Mouse (Mus musculus) neural tube, embryonic 15.5 days (tissue): Measurements from ENCODE around the gene Fkbp10. TPM values are rescaled to one million over a fixed set of nuclear protein-coding genes. Genes with fewer than 3 reads are reported as not detected.

ENCODE experiments used
- ATAC-seq: fragments of 200-750 bp; cut with Nextera tagmentation; 2 replicates; pipeline ENCODE4 v1.8.0; 2017; ENCODE audit warnings: mild to moderate bottlenecking, moderate TSS enrichment, moderate library complexity; ENCODE audit not compliant: low FRiP score
- H3K27ac ChIP-seq: fragments of 300-500 bp; sonication (generic); replicated peaks from 2 replicates; pipeline ENCODE4 v1.5.1; 2015; ENCODE audit warnings: mild to moderate bottlenecking, inconsistent platforms
- H3K27me3 ChIP-seq: fragments of 300-500 bp; sonication (generic); replicated peaks from 2 replicates; pipeline ENCODE4 v1.6.1; 2015; ENCODE audit warnings: inconsistent platforms
- H3K36me3 ChIP-seq: fragments of 300-500 bp; sonication (generic); 2 replicates; pipeline ENCODE4 v1.6.1; 2015; ENCODE audit warnings: inconsistent platforms
- H3K4me1 ChIP-seq: fragments of 300-500 bp; sonication (generic); 2 replicates; pipeline ENCODE4 v1.6.1; 2015; ENCODE audit warnings: inconsistent platforms
- H3K4me2 ChIP-seq: fragments of 300-500 bp; sonication (generic); 2 replicates; pipeline ENCODE4 v1.6.1; 2015; ENCODE audit warnings: inconsistent platforms, mild to moderate bottlenecking, moderate library complexity
- H3K4me3 ChIP-seq: fragments of 300-500 bp; sonication (generic); replicated peaks from 2 replicates; pipeline ENCODE4 v1.5.1; 2015; ENCODE audit warnings: mild to moderate bottlenecking, inconsistent platforms
- H3K9ac ChIP-seq: fragments of 300-500 bp; sonication (generic); replicated peaks from 2 replicates; pipeline ENCODE4 v1.6.1; 2015; ENCODE audit warnings: mild to moderate bottlenecking, inconsistent platforms
- H3K9me3 ChIP-seq: fragments of 300-500 bp; sonication (generic); replicated peaks from 2 replicates; pipeline ENCODE4 v1.6.1; 2016; ENCODE audit warnings: inconsistent platforms
- WGBS: fragments of 180-500 bp; shearing (Covaris S2); methylation state at CpG from one replicate; pipeline ENCODE4 v1.1.7; 2015; ENCODE audit warnings: mixed read lengths; 5-methylcytosine and 5-hydroxymethylcytosine counted together
- polyA plus RNA-seq: library from polyadenylated mRNA; unstranded; fragments of >200 nt; fragmentation: Nextera tagmentation; extraction: Ambion mirVana; gene quantifications from 2 replicates; pipeline ENCODE4 v1.2.1, GENCODE M21; 2015

Gene Fkbp10
- 29.8 and 38.9 TPM in 2 replicates for polyA plus RNA-seq

DNA sequence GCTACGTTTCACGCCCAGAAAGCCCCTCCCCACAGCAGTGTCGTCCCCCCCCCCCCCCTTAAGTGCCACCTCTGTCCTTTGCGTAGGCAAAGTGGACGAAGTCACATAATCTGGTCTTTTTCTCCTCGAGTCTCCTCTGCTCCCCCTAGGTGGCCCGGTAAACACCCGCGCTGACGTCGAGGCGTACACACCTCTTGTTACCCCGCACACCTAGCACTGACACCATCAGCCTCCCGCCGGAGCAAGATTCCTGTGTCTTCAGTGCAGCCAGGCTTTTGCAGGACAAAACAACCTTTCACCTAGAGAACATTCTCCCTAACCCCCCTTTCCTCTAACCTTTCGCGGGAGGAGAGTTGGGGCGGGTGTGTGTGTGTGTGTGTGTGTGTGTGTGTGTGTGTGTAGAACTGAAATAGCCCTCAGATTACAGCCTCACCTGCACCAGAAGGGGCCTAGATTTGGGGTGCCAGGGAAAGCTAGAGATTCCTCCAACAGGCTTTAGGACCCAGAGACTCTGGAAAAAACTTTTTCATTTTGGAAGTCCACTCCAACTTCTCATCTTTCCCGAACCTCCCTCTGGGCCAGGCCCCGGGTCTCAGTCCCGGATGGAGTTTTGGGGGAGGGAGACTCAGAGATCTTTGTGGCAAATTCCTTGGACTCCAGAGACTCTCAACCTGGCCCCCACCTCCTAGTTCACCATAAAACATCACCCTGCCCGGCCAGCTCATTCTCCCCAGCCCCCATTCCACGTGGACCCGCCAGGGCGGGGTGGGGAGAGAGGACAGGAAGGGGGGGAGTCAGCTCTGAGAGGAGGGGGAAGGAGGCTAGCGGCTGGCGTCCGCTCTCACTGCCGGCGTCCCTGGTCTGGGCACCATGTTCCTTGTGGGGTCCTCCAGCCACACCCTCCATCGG is at the start of gene Fkbp10:
TSS of gene Fkbp10 (plus strand) at position 784 of the 909 bp plus-strand sequence.
- peak within 1 kb of the TSS; percentile 76 for H3K9ac ChIP-seq
- H3K27ac ChIP-seq: peak within 1 kb of the TSS; percentile 86
- H3K9me3 ChIP-seq: no peaks in the 10 kb centered on the region
- H3K4me2 ChIP-seq: peak within 1 kb of the TSS; percentile 70
- peaks cover 20% of the 10 kb centered on the region for H3K27me3 ChIP-seq
- H3K4me1 ChIP-seq: peaks cover 40% of the 10 kb centered on the region
- H3K36me3 ChIP-seq: no peaks in the 10 kb centered on the region; the same call in 1 of the 2 replicates
- H3K4me3 ChIP-seq: peak within 1 kb of the TSS; percentile 66
- under 1% methylated on average over 31 of the region's 31 CpGs for WGBS
- peak; percentile 60 for ATAC-seq

DNA sequence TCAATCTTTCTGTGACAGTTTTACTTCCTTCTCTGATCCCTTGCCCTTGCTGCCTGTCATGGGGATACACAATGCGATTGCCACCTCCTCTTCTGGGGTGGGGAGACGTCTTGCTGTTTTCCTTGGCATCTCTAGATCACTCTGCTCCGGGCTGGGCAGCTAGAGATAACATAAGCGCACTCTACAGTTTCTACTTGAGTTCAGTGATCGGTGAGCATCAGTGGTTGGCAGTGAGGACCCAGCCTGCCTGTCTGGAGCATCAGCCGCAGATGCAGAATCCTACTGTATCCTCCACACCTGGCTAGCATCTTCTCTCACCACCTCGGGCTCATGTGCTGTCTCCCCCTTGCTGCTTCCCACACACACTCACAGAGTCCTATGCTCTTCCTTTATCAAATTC is 46.4 kb upstream of the Fkbp10 start:
- Histone ChIP-seq H3K27ac (no peak overlapping the region), H3K4me1 (no peaks in the 10 kb centered on the region), H3K9me3 (no peaks in the 10 kb centered on the region), H3K36me3 (peaks cover 25% of the 10 kb centered on the region), H3K9ac (no peak overlapping the region), H3K27me3 (no peaks in the 10 kb centered on the region), H3K4me2 (no peak overlapping the region), H3K4me3 (no peak overlapping the region)
- WGBS: 67% methylated on average over 7 of the region's 7 CpGs
- no peak for ATAC-seq

GRCm38 (mm10) chr11:100369822-100370221 is 45.7 kb upstream of the Fkbp10 start:
- no peak for ATAC-seq

GRCm38 (mm10) chr11:100371981-100372558 is 43.4 kb upstream of the Fkbp10 start:
- H3K27ac ChIP-seq: no peak overlapping the region
- no peaks in the 10 kb centered on the region for H3K9me3 ChIP-seq
- H3K4me3 ChIP-seq: no peak overlapping the region
- H3K9ac ChIP-seq: no peak overlapping the region
- H3K27me3 ChIP-seq: no peaks in the 10 kb centered on the region
- H3K4me2 ChIP-seq: no peak overlapping the region
- WGBS: 66% methylated on average over 7 of the region's 8 CpGs
- no peak for ATAC-seq
- peaks cover 44% of the 10 kb centered on the region for H3K36me3 ChIP-seq
- no peaks in the 10 kb centered on the region for H3K4me1 ChIP-seq

More at GRCm38 (mm10) chr11:100369822-100370221, 45.7 kb upstream of the Fkbp10 start:
- no peaks in the 10 kb centered on the region for H3K4me1 ChIP-seq
- H3K9me3 ChIP-seq: no peaks in the 10 kb centered on the region
- H3K4me2 ChIP-seq: no peak overlapping the region
- H3K36me3 ChIP-seq: peaks cover 28% of the 10 kb centered on the region
- WGBS: 88% methylated on average over 8 of the region's 8 CpGs
- H3K9ac ChIP-seq: no peak overlapping the region
- no peak overlapping the region for H3K4me3 ChIP-seq
- no peaks in the 10 kb centered on the region for H3K27me3 ChIP-seq
- no peak overlapping the region for H3K27ac ChIP-seq

DNA sequence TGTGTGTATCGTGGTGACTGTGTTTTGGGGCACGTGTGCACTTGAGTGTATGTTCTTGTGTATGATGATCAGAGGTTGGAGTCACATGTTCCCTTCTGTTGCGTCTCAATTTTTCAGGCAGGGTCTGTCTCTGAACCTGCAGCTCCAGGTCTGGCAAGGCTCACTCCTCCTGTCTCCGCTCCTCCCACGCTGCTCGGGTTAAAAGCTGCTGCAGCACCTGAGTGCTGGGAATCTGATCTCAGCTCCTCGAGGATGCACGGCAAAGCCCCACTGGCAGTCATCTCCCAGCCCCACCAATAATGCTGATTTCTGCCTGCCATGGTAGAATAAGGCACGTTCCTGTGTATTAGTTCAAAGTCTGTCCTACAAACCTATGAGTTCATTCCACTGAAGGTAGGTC is 40.4 kb upstream of the Fkbp10 start:
- H3K4me3 ChIP-seq: no peak overlapping the region
- H3K9me3 ChIP-seq: no peaks in the 10 kb centered on the region
- H3K9ac ChIP-seq: no peak overlapping the region
- H3K36me3 ChIP-seq: peaks cover 64% of the 10 kb centered on the region
- H3K4me2 ChIP-seq: no peak overlapping the region
- H3K4me1 ChIP-seq: no peaks in the 10 kb centered on the region
- 92% methylated on average over 9 of the region's 9 CpGs for WGBS
- ATAC-seq: no peak
- no peaks in the 10 kb centered on the region for H3K27me3 ChIP-seq
- no peak overlapping the region for H3K27ac ChIP-seq

DNA sequence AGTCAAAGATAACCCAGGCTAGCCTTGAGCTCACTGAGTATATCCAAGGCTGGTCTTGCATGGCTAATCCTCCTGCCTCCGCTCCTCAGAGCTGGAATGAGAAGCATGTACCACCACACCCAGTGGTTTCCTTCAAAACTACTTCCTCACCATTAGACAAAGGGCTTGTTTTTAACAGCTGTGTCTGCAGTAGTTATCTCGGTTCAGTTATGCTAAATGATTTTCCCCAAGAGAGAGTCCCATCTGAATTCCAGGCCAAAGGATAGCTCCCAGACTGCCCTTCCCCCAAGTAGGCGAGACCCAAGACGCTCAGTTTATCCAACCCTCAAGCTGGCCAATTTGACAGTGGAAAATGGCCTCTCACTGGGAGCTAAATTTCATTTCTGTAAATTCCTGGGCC is 39.5 kb upstream of the Fkbp10 start:
- Histone ChIP-seq H3K27ac (no peak overlapping the region), H3K36me3 (peaks cover 66% of the 10 kb centered on the region), H3K4me1 (no peaks in the 10 kb centered on the region), H3K9me3 (no peaks in the 10 kb centered on the region), H3K9ac (no peak overlapping the region), H3K4me3 (no peak overlapping the region), H3K4me2 (no peak overlapping the region), H3K27me3 (no peaks in the 10 kb centered on the region)
- ATAC-seq: no peak
- WGBS: 62% methylated on average over 4 of the region's 4 CpGs

GRCm38 (mm10) chr11:100376746-100377389 is 38.6 kb upstream of the Fkbp10 start:
- H3K9ac ChIP-seq: no peak overlapping the region
- H3K36me3 ChIP-seq: peaks cover 66% of the 10 kb centered on the region
- ATAC-seq: no peak
- no peak overlapping the region for H3K4me3 ChIP-seq
- H3K4me2 ChIP-seq: no peak overlapping the region
- no peak overlapping the region for H3K27ac ChIP-seq
- no peaks in the 10 kb centered on the region for H3K27me3 ChIP-seq
- H3K9me3 ChIP-seq: no peaks in the 10 kb centered on the region
- WGBS: 92% methylated on average over 21 of the region's 21 CpGs
- no peaks in the 10 kb centered on the region for H3K4me1 ChIP-seq

GRCm38 (mm10) chr11:100377989-100378388 is 37.5 kb upstream of the Fkbp10 start:
- Histone ChIP-seq H3K27ac (no peak overlapping the region), H3K4me3 (no peak overlapping the region), H3K4me2 (no peak overlapping the region), H3K36me3 (peaks cover 76% of the 10 kb centered on the region), H3K9me3 (no peaks in the 10 kb centered on the region), H3K4me1 (no peaks in the 10 kb centered on the region), H3K27me3 (no peaks in the 10 kb centered on the region), H3K9ac (no peak overlapping the region)
- ATAC-seq: no peak
- WGBS: 96% methylated on average over 14 of the region's 14 CpGs

- Histone ChIP-seq H3K4me1 (no peaks in the 10 kb centered on the region), H3K27ac (no peak overlapping the region), H3K9me3 (no peaks in the 10 kb centered on the region), H3K36me3 (peaks cover 77% of the 10 kb centered on the region), H3K27me3 (no peaks in the 10 kb centered on the region), H3K4me2 (no peak overlapping the region), H3K4me3 (no peak overlapping the region), H3K9ac (no peak overlapping the region)
- no peak for ATAC-seq
- WGBS: 93% methylated on average over 5 of the region's 5 CpGs
These were observed 37.1 kb upstream of the Fkbp10 start for GRCm38 (mm10) chr11:100378446-100378845.

- Histone ChIP-seq H3K27ac (no peak overlapping the region), H3K9ac (no peak overlapping the region), H3K4me2 (no peak overlapping the region), H3K4me3 (no peak overlapping the region), H3K36me3 (peaks cover 78% of the 10 kb centered on the region), H3K9me3 (no peaks in the 10 kb centered on the region), H3K27me3 (no peaks in the 10 kb centered on the region), H3K4me1 (no peaks in the 10 kb centered on the region)
- ATAC-seq: no peak
- WGBS: 90% methylated on average over 4 of the region's 4 CpGs
These were observed 36.2 kb upstream of the Fkbp10 start for GRCm38 (mm10) chr11:100379311-100379710.

- Histone ChIP-seq H3K9me3 (no peaks in the 10 kb centered on the region), H3K9ac (no peak overlapping the region), H3K27ac (no peak overlapping the region), H3K4me3 (no peak overlapping the region), H3K27me3 (no peaks in the 10 kb centered on the region), H3K4me1 (peaks cover 11% of the 10 kb centered on the region), H3K4me2 (no peak overlapping the region), H3K36me3 (peaks cover 70% of the 10 kb centered on the region)
- WGBS: 84% methylated on average over 6 of the region's 6 CpGs
- ATAC-seq: no peak
These were observed 32.8 kb upstream of the Fkbp10 start for GRCm38 (mm10) chr11:100382682-100383081.
